Comparison of ENCODE assay signal across 28 mouse cellular contexts in genomic region chr6:128047671-128048070, GRCm38 (mm10).
DNase-seq lines count a peak whose midpoint lies in the region; ATAC-seq lines count a peak whose summit lies in the region.
"Had no signal": no experiment of that assay in that cellular context is flagged by ENCODE, and none has a peak within 500 bp of the region (broad histone marks: within the 10 kb centered on the region; RNA-seq: fewer than 3 reads in every experiment).

No protein-coding gene starts in this region.

- H3K9me3 ChIP-seq in heart, embryonic 10.5 days: no peaks in the 10 kb centered on the region
- H3K9me3 ChIP-seq in heart, embryonic 16.5 days (replicated peaks; ENCODE audit: control insufficient read depth, low read length): no peaks in the 10 kb centered on the region
- H3K9me3 ChIP-seq: embryonic facial prominence, embryonic 13.5 days; forebrain, embryonic 12.5 days; hindbrain, embryonic 13.5 days; kidney, embryonic 15.5 days; limb, embryonic 12.5 days; midbrain, embryonic 10.5 days; neural tube, embryonic 13.5 days had no signal

- H3K4me1 ChIP-seq in heart, embryonic 10.5 days: peaks cover 79% of the 10 kb centered on the region
- H3K4me1 ChIP-seq in heart, embryonic 16.5 days (ENCODE audit: control insufficient read depth, insufficient read depth, low read length): peaks cover 32% of the 10 kb centered on the region

- no peak for DNase-seq in heart, embryonic 10.5 days (ENCODE audit: low spot score)
- no peak for DNase-seq in heart, adult 11 months
- no peak for DNase-seq in heart, postnatal 36 days
- peak; percentile 79 for DNase-seq in cerebellum, adult 9-10 months
- no peak for DNase-seq in adrenal gland, postnatal 10 days
- no peak for DNase-seq in yolk sac, embryonic 10.5 days (ENCODE audit: low spot score)
- DNase-seq: adrenal gland, adult 8-10 months; embryo, embryonic 11 days; kidney, adult 11 months; kidney, postnatal 36 days; layer of hippocampus, postnatal 36 days; liver, postnatal 0 days; retina, postnatal 1 day; right cerebral cortex, postnatal 25 days had no signal

- ATAC-seq in heart, embryonic 16.5 days (replicated peaks; ENCODE audit: extremely low read depth, insufficient read depth, low FRiP score): no peak
- ATAC-seq: lung, postnatal 0 days; midbrain, embryonic 16.5 days had no signal

- no peak overlapping the region for H3K4me3 ChIP-seq in heart, embryonic 10.5 days
- H3K4me3 ChIP-seq in heart, embryonic 16.5 days (ENCODE audit: low read length): no peak overlapping the region
- H3K4me3 ChIP-seq: embryonic facial prominence, embryonic 13.5 days; erythroblast, embryonic 14.5 days; forebrain, embryonic 12.5 days; hindbrain, embryonic 13.5 days; kidney, embryonic 15.5 days; limb, embryonic 12.5 days; midbrain, embryonic 10.5 days; myocyte; neural tube, embryonic 13.5 days had no signal

- H3K9ac ChIP-seq in heart, embryonic 16.5 days (ENCODE audit: low read length): no peak overlapping the region; the same call in 1 of the 2 replicates
- H3K9ac ChIP-seq: embryonic facial prominence, embryonic 13.5 days; forebrain, embryonic 12.5 days; hindbrain, embryonic 13.5 days; kidney, embryonic 15.5 days; limb, embryonic 12.5 days; liver, postnatal 0 days; neural tube, embryonic 13.5 days had no signal

- 49% methylated on average over 7 of the region's 7 CpGs for WGBS in heart, embryonic 10.5 days
- 54% methylated on average over 7 of the region's 7 CpGs for WGBS in heart, embryonic 16.5 days

- intact Hi-C loops in heart, postnatal 36 days (cut with DNase I): no loop called here

- H3K4me2 ChIP-seq in heart, embryonic 16.5 days (ENCODE audit: low read depth, low read length): no peak overlapping the region
- H3K4me2 ChIP-seq: embryonic facial prominence, embryonic 13.5 days; forebrain, embryonic 12.5 days; hindbrain, embryonic 13.5 days; kidney, embryonic 15.5 days; limb, embryonic 12.5 days; liver, embryonic 11.5 days; neural tube, embryonic 13.5 days had no signal

- peak overlapping the region; percentile 89 for H3K27ac ChIP-seq in heart, embryonic 10.5 days
- H3K27ac ChIP-seq in heart, embryonic 16.5 days (ENCODE audit: low read length): peak overlapping the region; percentile 91
- H3K27ac ChIP-seq: embryonic facial prominence, embryonic 13.5 days; forebrain, embryonic 12.5 days; hindbrain, embryonic 13.5 days; kidney, embryonic 15.5 days; limb, embryonic 12.5 days; macrophage; midbrain, embryonic 10.5 days; neural tube, embryonic 13.5 days had no signal

- no peaks in the 10 kb centered on the region for H3K36me3 ChIP-seq in heart, embryonic 10.5 days
- no peaks in the 10 kb centered on the region for H3K36me3 ChIP-seq in heart, embryonic 16.5 days (ENCODE audit: control insufficient read depth, insufficient read depth)
- H3K36me3 ChIP-seq: embryonic facial prominence, embryonic 13.5 days; forebrain, embryonic 12.5 days; hindbrain, embryonic 13.5 days; kidney, embryonic 15.5 days; limb, embryonic 12.5 days; midbrain, embryonic 10.5 days; neural tube, embryonic 13.5 days had no signal

- no peaks in the 10 kb centered on the region for H3K27me3 ChIP-seq in heart, embryonic 10.5 days (ENCODE audit: insufficient read depth, poor library complexity, severe bottlenecking)
- H3K27me3 ChIP-seq in heart, embryonic 16.5 days (ENCODE audit: control insufficient read depth, insufficient read depth, low read length): no peaks in the 10 kb centered on the region
- H3K27me3 ChIP-seq: embryonic facial prominence, embryonic 13.5 days; hindbrain, embryonic 13.5 days; kidney, embryonic 15.5 days; limb, embryonic 12.5 days; neural tube, embryonic 13.5 days had no signal
